Mouse (Mus musculus): ENCODE data around the gene Mki67.

GRCm38 (mm10) chr7:135756984-135757586 is 40.9 kb upstream of the Mki67 start:
- no peak for TF ChIP-seq CTCF (IDR thresholded peaks at IDR 0.05)
- TF ChIP-seq EP300 (IDR thresholded peaks at IDR 0.05; ENCODE audit: insufficient read depth, low read depth, low read length) = no peak
